Mouse (Mus musculus) kidney, postnatal 25 days (tissue): ENCODE results near the gene Tmod4.

Experiments used
- DNase-seq, 2 experiments: peaks; one replicate each; pipeline ENCODE4 v3.0.0; 2021; ENCODE audit warnings: mixed read lengths in 2 of 2

Tmod4 gene

GRCm38 (mm10) chr3:95174011-95174592 is 49.8 kb downstream of the Tmod4 start:
- peak; percentile 89 to 92 for DNase-seq

GRCm38 (mm10) chr3:95176500-95176899 is 52.2 kb downstream of the Tmod4 start:
- DNase-seq, result no peak

- DNase-seq, result peak in 1 of 2 experiments; percentile 21
These were observed 53.3 kb downstream of the Tmod4 start for GRCm38 (mm10) chr3:95177583-95177982.
